Mouse (Mus musculus) urinary bladder, postnatal 10 days (tissue): ENCODE results near the gene Zfp13.
A peak's percentile ranks its signal among the peaks of the same experiment; 100 is the strongest.
"Not testable (repeated sequence)": the region's sequence is repeated elsewhere in the genome, so short reads cannot be mapped to it uniquely, and the experiment has no call there.

Experiments used
- DNase-seq: peaks from one replicate; pipeline ENCODE4 v3.0.0; 2022; ENCODE audit warnings: low spot score

Gene Zfp13

GRCm38 (mm10) chr17:23550188-23550791, 49.0 kb downstream of the Zfp13 start:
- DNase-seq: peak; percentile 69

GRCm38 (mm10) chr17:23549441-23549840, 49.8 kb downstream of the Zfp13 start:
- DNase-seq: no peak

GRCm38 (mm10) chr17:23548615-23549014, 50.7 kb downstream of the Zfp13 start:
- no peak for DNase-seq

GRCm38 (mm10) chr17:23547681-23548443, 51.4 kb downstream of the Zfp13 start:
- DNase-seq: no peak

GRCm38 (mm10) chr17:23546702-23547505, 52.4 kb downstream of the Zfp13 start:
- DNase-seq: no peak

- no peak for DNase-seq
These were observed 53.0 kb downstream of the Zfp13 start for GRCm38 (mm10) chr17:23546333-23546701.

- DNase-seq: no peak
These were observed 53.4 kb downstream of the Zfp13 start for GRCm38 (mm10) chr17:23545841-23546240.

GRCm38 (mm10) chr17:23544766-23545165, 54.5 kb downstream of the Zfp13 start:
- DNase-seq: no peak

- DNase-seq: no peak
These were observed 55.3 kb downstream of the Zfp13 start for GRCm38 (mm10) chr17:23543983-23544382.

- DNase-seq: no peak
These were observed 56.0 kb downstream of the Zfp13 start for GRCm38 (mm10) chr17:23543325-23543724.

- no peak for DNase-seq
These were observed 56.5 kb downstream of the Zfp13 start for GRCm38 (mm10) chr17:23542835-23543234.

GRCm38 (mm10) chr17:23542004-23542720, 57.1 kb downstream of the Zfp13 start:
- DNase-seq: no peak

GRCm38 (mm10) chr17:23540605-23541475, 58.4 kb downstream of the Zfp13 start:
- no peak for DNase-seq

GRCm38 (mm10) chr17:23540106-23540505, 59.2 kb downstream of the Zfp13 start:
- DNase-seq: no peak

- no peak for DNase-seq
These were observed 59.7 kb downstream of the Zfp13 start for GRCm38 (mm10) chr17:23539608-23540007.

- DNase-seq: no peak
These were observed 60.8 kb downstream of the Zfp13 start for GRCm38 (mm10) chr17:23538299-23539015.

- no peak for DNase-seq
These were observed 61.6 kb downstream of the Zfp13 start for GRCm38 (mm10) chr17:23537554-23538255.

GRCm38 (mm10) chr17:23535046-23535788, 64.1 kb downstream of the Zfp13 start:
- not testable (repeated sequence) for DNase-seq
